Mouse (Mus musculus): ENCODE results near the gene Atp6v1a.

GRCm38 (mm10) chr16:44184769-44185168 lies 45.3 kb upstream of the Atp6v1a start:
- TF ChIP-seq CTCF (IDR thresholded peaks at IDR 0.05) (no peak), EP300 (IDR thresholded peaks at IDR 0.05) (no peak)
